Mouse (Mus musculus) stomach, postnatal 0 days (tissue): ENCODE results near the gene Tspo.

Experiments used
- CTCF ChIP-seq: IDR thresholded peaks from 2 replicates; pipeline ENCODE4 v1.5.1; 2016; ENCODE audit warnings: antibody characterized with exemption, low read depth, mild to moderate bottlenecking, moderate library complexity
- EP300 ChIP-seq: optimal IDR thresholded peaks from 2 replicates; pipeline ENCODE3; 2016; ENCODE audit warnings: antibody characterized with exemption

- peak; percentile 93 for TF ChIP-seq CTCF
- no peak for TF ChIP-seq EP300
These were observed 43.9 kb downstream of the Tspo start for GRCm38 (mm10) chr15:83607115-83607802.
